Mouse (Mus musculus) lung, embryonic 15.5 days (tissue): ENCODE measurements around the gene Cmtr1. TPM values are rescaled to one million over a fixed set of nuclear protein-coding genes. Genes with fewer than 3 reads are reported as not detected.
A peak's percentile ranks its signal among the peaks of the same experiment; 100 is the strongest.

ENCODE experiments used
- ATAC-seq: fragments of 200-750 bp; cut with Nextera tagmentation; 2 replicates; pipeline ENCODE4 v1.8.0; 2017; ENCODE audit warnings: moderate number of reproducible peaks, borderline replicate concordance; ENCODE audit not compliant: low FRiP score, low TSS enrichment; ENCODE audit errors: extremely low read depth
- H3K27ac ChIP-seq: fragments of 300-500 bp; sonication (generic); 2 replicates; pipeline ENCODE4 v1.5.1; 2015; ENCODE audit warnings: moderate library complexity, mild to moderate bottlenecking, inconsistent platforms
- H3K27me3 ChIP-seq: fragments of 300-500 bp; sonication (generic); 2 replicates; pipeline ENCODE4 v1.6.1; 2015; ENCODE audit warnings: inconsistent platforms
- H3K36me3 ChIP-seq: fragments of 300-500 bp; sonication (generic); 2 replicates; pipeline ENCODE4 v1.6.1; 2015; ENCODE audit warnings: inconsistent platforms
- H3K4me1 ChIP-seq: fragments of 300-500 bp; sonication (generic); 2 replicates; pipeline ENCODE4 v1.6.1; 2015; ENCODE audit warnings: inconsistent platforms
- H3K4me2 ChIP-seq: fragments of 300-500 bp; sonication (generic); 2 replicates; pipeline ENCODE4 v1.6.1; 2015; ENCODE audit warnings: inconsistent platforms, mild to moderate bottlenecking, moderate library complexity
- H3K4me3 ChIP-seq: fragments of 300-500 bp; sonication (generic); 2 replicates; pipeline ENCODE4 v1.5.1; 2015; ENCODE audit warnings: mild to moderate bottlenecking, inconsistent platforms
- H3K9ac ChIP-seq: fragments of 300-500 bp; sonication (generic); 2 replicates; pipeline ENCODE4 v1.6.1; 2015; ENCODE audit warnings: inconsistent platforms
- H3K9me3 ChIP-seq: fragments of 300-500 bp; sonication (generic); 2 replicates; pipeline ENCODE4 v1.6.1; 2016; ENCODE audit warnings: inconsistent platforms
- WGBS: fragments of 180-500 bp; shearing (Covaris S2); methylation state at CpG from one replicate; pipeline ENCODE4 v1.1.7; 2015; 5-methylcytosine and 5-hydroxymethylcytosine counted together
- polyA plus RNA-seq: library from polyadenylated mRNA; unstranded; fragments of >200 nt; fragmentation: Nextera tagmentation; extraction: Ambion mirVana; gene quantifications from 2 replicates; pipeline ENCODE4 v1.2.1, GENCODE M21; 2015

Gene Cmtr1
- polyA plus RNA-seq, 1 experiment from 2014 or later = 119 TPM

GRCm38 (mm10) chr17:29635492-29635891 is 24.9 kb upstream of the Cmtr1 start:
- Histone ChIP-seq H3K4me3 (no peak overlapping the region), H3K36me3 (peaks cover 87% of the 10 kb centered on the region), H3K9me3 (no peaks in the 10 kb centered on the region), H3K9ac (no peak overlapping the region), H3K27ac (no peak overlapping the region), H3K27me3 (no peaks in the 10 kb centered on the region), H3K4me2 (no peak overlapping the region), H3K4me1 (no peaks in the 10 kb centered on the region)
- WGBS = 88% methylated on average over 8 of the region's 8 CpGs
- no peak for ATAC-seq

GRCm38 (mm10) chr17:29636118-29636517 is 24.3 kb upstream of the Cmtr1 start:
- Histone ChIP-seq H3K36me3 (peaks cover 87% of the 10 kb centered on the region), H3K4me2 (no peak overlapping the region), H3K9me3 (no peaks in the 10 kb centered on the region), H3K27me3 (no peaks in the 10 kb centered on the region), H3K4me3 (no peak overlapping the region), H3K9ac (no peak overlapping the region), H3K4me1 (no peaks in the 10 kb centered on the region), H3K27ac (no peak overlapping the region)
- no peak for ATAC-seq
- 65% methylated on average over 5 of the region's 5 CpGs for WGBS

GRCm38 (mm10) chr17:29637377-29637776 is 23.0 kb upstream of the Cmtr1 start:
- H3K9ac ChIP-seq = no peak overlapping the region
- H3K9me3 ChIP-seq = no peaks in the 10 kb centered on the region
- no peak for ATAC-seq
- H3K4me2 ChIP-seq = no peak overlapping the region
- no peak overlapping the region for H3K4me3 ChIP-seq
- no peak overlapping the region for H3K27ac ChIP-seq
- H3K4me1 ChIP-seq = no peaks in the 10 kb centered on the region
- WGBS = 85% methylated on average over 4 of the region's 4 CpGs
- H3K36me3 ChIP-seq = peaks cover 87% of the 10 kb centered on the region
- no peaks in the 10 kb centered on the region for H3K27me3 ChIP-seq

- Histone ChIP-seq H3K27ac (no peak overlapping the region), H3K27me3 (no peaks in the 10 kb centered on the region), H3K4me1 (no peaks in the 10 kb centered on the region), H3K9ac (no peak overlapping the region), H3K4me2 (no peak overlapping the region), H3K4me3 (no peak overlapping the region), H3K36me3 (peaks cover 84% of the 10 kb centered on the region), H3K9me3 (no peaks in the 10 kb centered on the region)
- WGBS = 79% methylated on average over 8 of the region's 8 CpGs
- ATAC-seq = no peak
These were observed 22.5 kb upstream of the Cmtr1 start for GRCm38 (mm10) chr17:29637895-29638294.

GRCm38 (mm10) chr17:29640971-29641370 is 19.4 kb upstream of the Cmtr1 start:
- no peak for ATAC-seq
- H3K27ac ChIP-seq = no peak overlapping the region
- WGBS = 94% methylated on average over 11 of the region's 11 CpGs
- H3K4me3 ChIP-seq = no peak overlapping the region
- H3K36me3 ChIP-seq = peaks cover 63% of the 10 kb centered on the region
- no peak overlapping the region for H3K4me2 ChIP-seq
- no peak overlapping the region for H3K9ac ChIP-seq
- no peaks in the 10 kb centered on the region for H3K4me1 ChIP-seq
- H3K9me3 ChIP-seq = no peaks in the 10 kb centered on the region
- no peaks in the 10 kb centered on the region for H3K27me3 ChIP-seq

- Histone ChIP-seq H3K27me3 (no peaks in the 10 kb centered on the region), H3K36me3 (peaks cover 53% of the 10 kb centered on the region), H3K27ac (no peak overlapping the region), H3K4me3 (no peak overlapping the region), H3K4me2 (no peak overlapping the region), H3K4me1 (no peaks in the 10 kb centered on the region), H3K9ac (no peak overlapping the region), H3K9me3 (no peaks in the 10 kb centered on the region)
- ATAC-seq = no peak
- 56% methylated on average over 3 of the region's 3 CpGs for WGBS
These were observed 18.2 kb upstream of the Cmtr1 start for GRCm38 (mm10) chr17:29642219-29642618.

- H3K9ac ChIP-seq = no peak overlapping the region
- H3K27ac ChIP-seq = no peak overlapping the region
- peaks cover 10% of the 10 kb centered on the region for H3K4me1 ChIP-seq
- WGBS = 43% methylated on average over 2 of the region's 2 CpGs
- H3K36me3 ChIP-seq = peaks cover 3% of the 10 kb centered on the region; the same call in 1 of the 2 replicates
- no peaks in the 10 kb centered on the region for H3K27me3 ChIP-seq
- no peak overlapping the region for H3K4me3 ChIP-seq
- H3K4me2 ChIP-seq = no peak overlapping the region
- no peaks in the 10 kb centered on the region for H3K9me3 ChIP-seq
- ATAC-seq = no peak
These were observed 2.1 kb upstream of the Cmtr1 start for GRCm38 (mm10) chr17:29658249-29658648.

GRCm38 (mm10) chr17:29660762-29661391 is 482 bp downstream of the Cmtr1 start:
- WGBS = under 1% methylated on average over 41 of the region's 41 CpGs
- H3K27me3 ChIP-seq = no peaks in the 10 kb centered on the region
- ATAC-seq = peak; percentile 66
- H3K4me2 ChIP-seq = peak overlapping the region; percentile 65
- peaks cover 10% of the 10 kb centered on the region for H3K4me1 ChIP-seq
- peak overlapping the region; percentile 96 for H3K9ac ChIP-seq
- H3K36me3 ChIP-seq = peaks cover 22% of the 10 kb centered on the region
- H3K4me3 ChIP-seq = peak overlapping the region; percentile 98
- H3K27ac ChIP-seq = peak overlapping the region; percentile 92
- no peaks in the 10 kb centered on the region for H3K9me3 ChIP-seq

- Histone ChIP-seq H3K4me3 (no peak overlapping the region), H3K9ac (no peak overlapping the region; the same call in 1 of the 2 replicates), H3K4me1 (peaks cover 10% of the 10 kb centered on the region), H3K36me3 (peaks cover 23% of the 10 kb centered on the region), H3K9me3 (no peaks in the 10 kb centered on the region), H3K27ac (no peak overlapping the region), H3K4me2 (no peak overlapping the region), H3K27me3 (no peaks in the 10 kb centered on the region)
- ATAC-seq = no peak
- 82% methylated on average over 6 of the region's 6 CpGs for WGBS
These were observed 1.8 kb downstream of the Cmtr1 start for GRCm38 (mm10) chr17:29662145-29662544.

- H3K9ac ChIP-seq = no peak overlapping the region
- 73% methylated on average over 10 of the region's 10 CpGs for WGBS
- no peak overlapping the region for H3K4me2 ChIP-seq
- peaks cover 33% of the 10 kb centered on the region for H3K36me3 ChIP-seq
- H3K4me1 ChIP-seq = no peaks in the 10 kb centered on the region
- H3K9me3 ChIP-seq = no peaks in the 10 kb centered on the region
- H3K27me3 ChIP-seq = no peaks in the 10 kb centered on the region
- ATAC-seq = no peak
- no peak overlapping the region for H3K27ac ChIP-seq
- no peak overlapping the region for H3K4me3 ChIP-seq
These were observed 7.9 kb downstream of the Cmtr1 start for GRCm38 (mm10) chr17:29668051-29668986.

GRCm38 (mm10) chr17:29669030-29669429 is 8.6 kb downstream of the Cmtr1 start:
- Histone ChIP-seq H3K27ac (no peak overlapping the region), H3K9ac (no peak overlapping the region), H3K4me3 (no peak overlapping the region), H3K4me1 (no peaks in the 10 kb centered on the region), H3K4me2 (no peak overlapping the region), H3K9me3 (no peaks in the 10 kb centered on the region), H3K36me3 (peaks cover 37% of the 10 kb centered on the region), H3K27me3 (no peaks in the 10 kb centered on the region)
- no peak for ATAC-seq
- WGBS = 87% methylated on average over 4 of the region's 4 CpGs

- peaks cover 36% of the 10 kb centered on the region for H3K36me3 ChIP-seq
- H3K4me2 ChIP-seq = no peak overlapping the region
- no peak overlapping the region for H3K27ac ChIP-seq
- no peak overlapping the region for H3K4me3 ChIP-seq
- no peaks in the 10 kb centered on the region for H3K9me3 ChIP-seq
- H3K4me1 ChIP-seq = no peaks in the 10 kb centered on the region
- 0 out of 2 replicates have a peak, but pooled peaks have one; percentile 5 for ATAC-seq
- no peaks in the 10 kb centered on the region for H3K27me3 ChIP-seq
- H3K9ac ChIP-seq = no peak overlapping the region
These were observed 9.5 kb downstream of the Cmtr1 start for GRCm38 (mm10) chr17:29669936-29670335.
